ENCODE assay signal across 17 mouse cellular contexts in the genomic region with DNA sequence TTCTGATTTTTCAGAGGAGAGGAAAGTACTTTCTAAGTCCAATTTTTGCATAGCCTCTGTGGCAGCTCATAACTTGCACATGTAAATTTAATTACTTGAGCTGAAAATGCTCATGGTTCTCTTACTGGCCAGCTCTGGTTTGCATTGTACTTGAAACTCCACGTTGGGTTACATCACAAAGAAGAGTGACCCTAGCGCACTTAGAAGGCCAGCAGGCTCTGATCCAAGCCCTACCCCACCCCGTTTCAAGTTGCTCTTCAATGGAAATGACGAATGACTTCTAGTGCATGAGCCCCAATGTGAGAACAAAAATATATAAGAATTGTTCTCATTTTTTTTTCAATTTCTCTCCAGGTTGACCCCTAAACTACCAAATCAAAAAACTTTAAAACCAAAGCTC.
"Had no signal": no experiment of that assay in that cellular context is flagged by ENCODE, and none has a peak within 500 bp of the region (broad histone marks: within the 10 kb centered on the region; RNA-seq: fewer than 3 reads in every experiment).

No protein-coding gene starts in this region.

- H3K27me3 ChIP-seq: intestine, embryonic 15.5 days; limb, embryonic 13.5 days; liver, embryonic 12.5 days; liver, embryonic 15.5 days; megakaryocyte, embryonic 14.5 days had no signal

- H3K36me3 ChIP-seq: intestine, embryonic 15.5 days; limb, embryonic 10.5 days; limb, embryonic 13.5 days; liver, embryonic 12.5 days; liver, embryonic 15.5 days had no signal

- ATAC-seq: intestine, embryonic 15.5 days; liver, embryonic 12.5 days had no signal

- H3K27ac ChIP-seq: intestine, embryonic 15.5 days; layer of hippocampus, adult 2 months; limb, embryonic 10.5 days; limb, embryonic 13.5 days; liver, embryonic 12.5 days; liver, embryonic 15.5 days; stomach, postnatal 0 days had no signal

- H3K4me1 ChIP-seq: liver, embryonic 12.5 days; liver, embryonic 15.5 days; megakaryocyte, embryonic 14.5 days had no signal

- H3K9me3 ChIP-seq: intestine, embryonic 15.5 days; limb, embryonic 10.5 days; limb, embryonic 13.5 days; liver, embryonic 12.5 days; liver, embryonic 15.5 days had no signal

- DNase-seq: kidney, adult 18-20 months; kidney, adult 9 months; kidney, postnatal 25 days; layer of hippocampus, adult 9-11 months; liver; midbrain, embryonic 14.5 days; thymus, adult 2 months; thymus, postnatal 14 days had no signal

- H3K9ac ChIP-seq: intestine, embryonic 15.5 days; limb, embryonic 13.5 days; liver, embryonic 12.5 days; liver, embryonic 15.5 days had no signal

- H3K4me3 ChIP-seq: intestine, embryonic 15.5 days; layer of hippocampus, adult 2 months; limb, embryonic 10.5 days; limb, embryonic 13.5 days; liver, embryonic 12.5 days; liver, embryonic 15.5 days; megakaryocyte, embryonic 14.5 days had no signal

- H3K4me2 ChIP-seq: intestine, embryonic 15.5 days; limb, embryonic 13.5 days; liver, embryonic 12.5 days; liver, embryonic 15.5 days; midbrain, embryonic 11.5 days had no signal
